Mouse (Mus musculus): ENCODE results near the gene Sf3a1. TPM values are rescaled to one million over a fixed set of nuclear protein-coding genes. Genes with fewer than 3 reads are reported as not detected.

The Sf3a1 gene
- polyA plus RNA-seq, 1 experiment from 2014 or later = 71.6 TPM

DNA sequence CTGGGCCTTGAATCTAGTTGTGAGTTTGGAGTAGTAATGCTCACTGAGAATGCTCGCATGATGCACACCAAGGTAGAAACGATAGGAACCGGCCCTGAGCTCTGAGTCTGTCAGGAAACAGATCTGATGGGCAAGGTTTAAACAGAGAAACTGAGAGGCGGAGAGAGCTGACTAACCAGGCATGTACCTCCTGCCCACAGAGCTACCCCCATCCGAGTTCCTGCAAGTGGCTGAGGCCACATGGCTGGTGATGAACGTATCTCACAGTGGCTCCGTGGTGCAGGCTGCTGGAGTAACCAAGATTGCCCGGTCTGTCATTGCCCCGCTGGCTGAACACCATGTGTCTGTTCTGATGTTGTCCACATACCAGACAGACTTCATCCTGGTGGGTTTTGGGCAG, 59.8 kb downstream of the Sf3a1 start:
- Histone ChIP-seq H3K27me3 (peaks cover 26% of the 10 kb centered on the region), H3K4me3 (no peak overlapping the region), H3K9ac (no peak overlapping the region), H3K36me3 (peaks cover 14% of the 10 kb centered on the region), H3K4me1 (peaks cover 25% of the 10 kb centered on the region), H3K4me2 (no peak overlapping the region), H3K9me3 (no peaks in the 10 kb centered on the region), H3K27ac (no peak overlapping the region)
- no peak for ATAC-seq (ENCODE audit: insufficient number of reproducible peaks, insufficient read depth, low FRiP score, low TSS enrichment, low read depth)
- 65% methylated on average over 9 of the region's 9 CpGs for WGBS

DNA sequence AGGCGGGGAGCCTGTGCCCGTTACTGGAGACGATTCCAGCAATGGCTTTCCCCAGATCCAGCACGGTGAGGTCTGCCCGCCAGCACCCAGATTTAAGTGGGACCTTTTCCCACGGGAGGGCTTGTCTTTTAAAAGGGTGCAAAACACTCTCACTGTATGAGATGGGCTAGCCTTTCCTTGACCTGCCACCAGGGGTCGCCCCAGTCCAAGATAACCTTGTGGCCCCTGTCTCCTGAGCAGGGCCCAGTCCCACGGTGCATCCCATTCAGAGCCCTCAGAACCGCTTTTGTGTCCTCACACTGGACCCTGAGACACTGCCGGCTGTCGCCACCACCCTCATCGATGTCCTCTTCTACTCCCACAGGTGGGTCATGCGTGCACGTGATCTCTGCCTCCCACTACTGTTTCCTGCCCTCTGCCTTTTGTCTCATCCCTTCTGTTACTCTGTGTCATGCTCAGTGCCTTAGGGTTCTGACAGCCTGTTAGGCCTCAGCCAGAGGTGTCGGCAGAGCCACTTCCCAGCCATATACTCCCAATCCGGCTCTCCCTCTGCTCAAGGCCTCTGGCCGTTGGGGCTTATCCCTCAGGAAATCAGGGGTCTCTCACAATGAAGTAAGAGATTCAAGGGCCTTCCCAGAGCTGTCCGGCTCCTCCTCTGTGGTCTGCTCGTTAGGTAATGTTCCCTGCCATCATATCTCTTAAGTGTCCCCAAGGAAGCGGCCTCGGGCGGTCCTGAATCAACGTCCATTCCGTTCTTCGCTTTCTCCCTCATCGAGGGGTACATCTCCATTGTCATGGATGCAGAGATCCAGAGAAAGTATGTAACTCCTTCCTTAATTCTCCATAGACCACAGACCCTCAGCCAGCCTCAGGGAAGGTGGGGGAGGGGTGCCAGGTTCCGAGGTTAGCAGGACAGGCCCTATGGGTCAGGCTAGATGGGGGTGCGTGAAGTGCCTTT, 60.6 kb downstream of the Sf3a1 start:
- ATAC-seq (ENCODE audit: insufficient number of reproducible peaks, insufficient read depth, low FRiP score, low TSS enrichment, low read depth) = no peak
- Histone ChIP-seq H3K27me3 (peaks cover 26% of the 10 kb centered on the region), H3K9me3 (no peaks in the 10 kb centered on the region), H3K4me3 (no peak overlapping the region), H3K36me3 (peaks cover 6% of the 10 kb centered on the region; the same call in 1 of the 2 replicates), H3K27ac (no peak overlapping the region), H3K4me2 (no peak overlapping the region), H3K4me1 (peaks cover 25% of the 10 kb centered on the region), H3K9ac (no peak overlapping the region)
- WGBS = 52% methylated on average over 28 of the region's 28 CpGs

DNA sequence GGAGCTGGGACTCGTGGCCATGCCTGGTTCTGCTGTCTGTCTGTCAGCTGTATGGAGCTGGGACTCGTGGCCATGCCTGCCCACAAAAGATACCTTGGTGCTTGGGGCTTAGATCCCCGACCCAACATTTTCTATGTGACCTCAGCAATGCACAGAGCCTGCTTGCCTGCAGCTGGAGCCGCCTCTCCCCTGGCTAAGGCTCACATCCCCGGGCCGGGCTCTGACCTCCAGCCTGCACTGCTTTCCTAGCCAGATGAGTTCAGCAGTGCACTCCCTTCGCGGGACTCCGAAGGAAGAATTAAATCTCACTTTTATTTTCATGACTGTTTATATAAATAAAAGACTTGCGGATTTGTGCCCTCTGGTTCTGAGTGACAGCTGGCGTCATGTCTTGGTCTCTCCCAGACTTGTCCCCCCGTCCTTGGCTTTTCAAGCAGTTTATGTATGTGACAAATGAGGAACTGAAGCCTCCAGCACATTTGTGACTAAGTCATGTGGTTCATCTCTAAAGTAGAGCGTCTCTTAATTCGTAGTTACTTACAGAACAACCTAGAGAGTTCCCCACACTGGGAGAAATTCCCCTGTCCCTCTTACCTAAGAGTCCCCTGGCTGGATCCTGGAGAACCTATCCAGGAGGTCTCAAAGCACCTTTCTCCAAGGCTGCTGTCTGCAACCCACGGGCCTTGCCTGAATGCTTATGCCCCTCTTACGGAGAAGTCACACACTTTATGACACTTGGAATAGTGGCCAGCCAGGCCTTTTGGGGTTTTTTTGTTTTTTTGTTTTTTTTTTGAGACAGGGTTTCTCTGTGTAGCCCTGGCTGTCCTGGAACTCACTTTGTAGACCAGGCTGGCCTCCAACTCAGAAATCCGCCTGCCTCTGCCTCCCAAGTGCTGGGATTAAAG, 62.1 kb downstream of the Sf3a1 start:
- no peak overlapping the region for H3K4me2 ChIP-seq
- H3K4me1 ChIP-seq = peaks cover 18% of the 10 kb centered on the region
- no peak overlapping the region for H3K9ac ChIP-seq
- no peaks in the 10 kb centered on the region for H3K36me3 ChIP-seq
- H3K9me3 ChIP-seq = no peaks in the 10 kb centered on the region
- H3K4me3 ChIP-seq = no peak overlapping the region
- peaks cover 26% of the 10 kb centered on the region for H3K27me3 ChIP-seq
- H3K27ac ChIP-seq = no peak overlapping the region
- WGBS = 69% methylated on average over 17 of the region's 17 CpGs
- no peak for ATAC-seq (ENCODE audit: insufficient number of reproducible peaks, insufficient read depth, low FRiP score, low TSS enrichment, low read depth)

GRCm38 (mm10) chr11:4223393-4224188, 63.4 kb downstream of the Sf3a1 start:
- H3K27me3 ChIP-seq = peaks cover 14% of the 10 kb centered on the region
- H3K4me1 ChIP-seq = peaks cover 13% of the 10 kb centered on the region
- no peaks in the 10 kb centered on the region for H3K9me3 ChIP-seq
- 21% methylated on average over 7 of the region's 7 CpGs for WGBS
- no peak for ATAC-seq (ENCODE audit: insufficient number of reproducible peaks, insufficient read depth, low FRiP score, low TSS enrichment, low read depth)
- H3K9ac ChIP-seq = no peak overlapping the region
- H3K27ac ChIP-seq = no peak overlapping the region
- H3K4me3 ChIP-seq = no peak overlapping the region
- no peaks in the 10 kb centered on the region for H3K36me3 ChIP-seq
- H3K4me2 ChIP-seq = no peak overlapping the region

- Histone ChIP-seq H3K27ac (no peak overlapping the region), H3K9ac (no peak overlapping the region), H3K4me1 (peaks cover 8% of the 10 kb centered on the region), H3K4me3 (no peak overlapping the region), H3K9me3 (no peaks in the 10 kb centered on the region), H3K36me3 (no peaks in the 10 kb centered on the region), H3K4me2 (no peak overlapping the region), H3K27me3 (peaks cover 7% of the 10 kb centered on the region; the same call in 1 of the 2 replicates)
- ATAC-seq (ENCODE audit: insufficient number of reproducible peaks, insufficient read depth, low FRiP score, low TSS enrichment, low read depth) = no peak
- WGBS = 47% methylated on average over 2 of the region's 2 CpGs
Measured at GRCm38 (mm10) chr11:4224223-4224622, 64.1 kb downstream of the Sf3a1 start.

DNA sequence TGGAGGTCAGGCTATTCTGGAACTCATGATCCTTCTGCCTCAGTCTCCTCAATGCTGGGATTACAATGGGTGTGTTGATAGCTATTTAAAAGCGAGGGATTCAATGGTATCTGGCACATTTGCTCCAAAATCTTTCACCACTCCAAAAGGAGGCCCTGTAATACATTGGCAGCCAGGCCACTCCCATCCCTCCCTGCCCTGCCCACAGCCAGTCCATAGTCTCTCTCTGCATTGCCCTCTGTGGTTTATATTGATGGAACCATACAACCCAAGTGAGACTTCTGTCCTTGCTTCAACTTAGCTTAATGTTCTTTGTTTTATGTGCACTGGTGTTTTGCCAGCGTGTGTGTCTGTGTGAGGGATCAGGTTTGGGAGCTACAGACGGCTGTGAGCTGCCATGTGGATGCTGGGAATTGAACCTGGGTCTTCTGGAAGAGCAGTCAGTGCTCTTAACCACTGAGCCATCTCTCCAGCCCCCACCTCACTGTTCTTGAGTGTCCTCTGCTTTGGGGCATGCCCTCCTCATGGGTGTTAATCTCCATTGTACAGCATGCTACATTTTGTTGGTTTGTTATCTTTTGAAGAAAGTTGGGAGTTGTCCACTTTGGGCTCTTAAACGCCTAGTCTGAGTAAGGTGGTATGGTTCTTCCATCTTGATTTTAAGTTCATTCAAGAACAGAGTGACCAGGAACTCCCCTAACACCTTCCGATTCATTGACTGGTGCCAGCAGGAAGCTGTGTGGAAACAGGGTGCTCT, 66.6 kb downstream of the Sf3a1 start:
- no peak for ATAC-seq (ENCODE audit: insufficient number of reproducible peaks, insufficient read depth, low FRiP score, low TSS enrichment, low read depth)
- Histone ChIP-seq H3K4me2 (no peak overlapping the region), H3K27me3 (no peaks in the 10 kb centered on the region), H3K27ac (no peak overlapping the region), H3K4me1 (peaks cover 5% of the 10 kb centered on the region), H3K9ac (no peak overlapping the region), H3K4me3 (no peak overlapping the region), H3K9me3 (no peaks in the 10 kb centered on the region), H3K36me3 (no peaks in the 10 kb centered on the region)
- WGBS = 81% methylated on average over 5 of the region's 5 CpGs

GRCm38 (mm10) chr11:4228463-4228862, 68.3 kb downstream of the Sf3a1 start:
- no peak overlapping the region for H3K4me2 ChIP-seq
- no peak overlapping the region for H3K9ac ChIP-seq
- no peaks in the 10 kb centered on the region for H3K27me3 ChIP-seq
- H3K4me3 ChIP-seq = no peak overlapping the region
- WGBS = 55% methylated on average over 8 of the region's 8 CpGs
- no peaks in the 10 kb centered on the region for H3K36me3 ChIP-seq
- ATAC-seq (ENCODE audit: insufficient number of reproducible peaks, insufficient read depth, low FRiP score, low TSS enrichment, low read depth) = no peak
- peaks cover 5% of the 10 kb centered on the region for H3K4me1 ChIP-seq
- no peaks in the 10 kb centered on the region for H3K9me3 ChIP-seq
- H3K27ac ChIP-seq = no peak overlapping the region

DNA sequence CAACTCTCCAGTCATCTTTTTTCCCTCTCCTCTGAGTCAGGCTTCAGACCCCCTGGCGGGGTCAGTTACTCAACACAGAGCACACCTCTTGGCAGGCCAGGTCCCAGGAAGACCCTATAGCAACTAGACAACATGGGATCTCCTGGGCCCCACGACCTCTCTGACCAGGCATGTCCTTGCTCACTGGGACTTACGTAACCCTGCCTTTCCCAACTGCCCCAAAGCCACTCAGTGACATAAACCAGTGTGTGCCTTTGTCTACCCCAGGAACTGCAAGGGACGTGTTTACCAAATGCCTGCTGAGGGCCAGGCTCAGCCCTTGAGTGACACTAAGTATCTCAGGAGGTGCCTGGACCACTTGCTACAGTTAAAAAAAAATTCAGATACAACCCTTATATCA, 69.7 kb downstream of the Sf3a1 start:
- Histone ChIP-seq H3K9ac (no peak overlapping the region), H3K4me3 (no peak overlapping the region), H3K27me3 (no peaks in the 10 kb centered on the region), H3K4me1 (no peaks in the 10 kb centered on the region), H3K4me2 (no peak overlapping the region), H3K36me3 (no peaks in the 10 kb centered on the region), H3K9me3 (no peaks in the 10 kb centered on the region), H3K27ac (no peak overlapping the region)
- no peak for ATAC-seq (ENCODE audit: insufficient number of reproducible peaks, insufficient read depth, low FRiP score, low TSS enrichment, low read depth)
- whole genome bisulfite sequencing = 67% methylated on average over 4 of the region's 4 CpGs

DNA sequence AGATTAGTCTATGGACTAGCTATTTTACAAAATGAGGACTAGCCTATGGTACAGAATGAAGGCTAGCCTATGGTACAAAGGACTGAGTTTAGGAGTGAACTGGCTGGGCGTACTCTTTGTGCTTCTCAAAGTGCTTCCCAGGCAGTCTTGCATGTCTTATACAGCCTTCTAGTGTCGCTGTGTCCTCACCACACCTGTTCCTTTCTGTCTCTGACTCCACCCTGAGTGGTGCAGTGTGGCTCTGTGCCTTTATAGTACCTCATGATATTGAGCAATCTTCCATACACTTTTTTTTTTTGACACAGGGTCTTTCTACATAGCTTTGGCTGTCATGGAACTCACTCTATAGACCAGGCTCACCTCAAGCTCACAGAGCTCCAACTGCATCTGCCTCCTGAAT, 71.3 kb downstream of the Sf3a1 start:
- Histone ChIP-seq H3K27me3 (no peaks in the 10 kb centered on the region), H3K36me3 (no peaks in the 10 kb centered on the region), H3K4me2 (no peak overlapping the region), H3K27ac (no peak overlapping the region), H3K4me1 (no peaks in the 10 kb centered on the region), H3K9me3 (no peaks in the 10 kb centered on the region), H3K9ac (no peak overlapping the region), H3K4me3 (no peak overlapping the region)
- no peak for ATAC-seq (ENCODE audit: insufficient number of reproducible peaks, insufficient read depth, low FRiP score, low TSS enrichment, low read depth)
- WGBS = 88% methylated on average over 2 of the region's 2 CpGs
